Mouse (Mus musculus): ENCODE measurements around the gene Cd46. TPM values are rescaled to one million over a fixed set of nuclear protein-coding genes. Genes with fewer than 3 reads are reported as not detected.

Gene Cd46
- polyA plus RNA-seq (2015; fragmentation: Nextera tagmentation; extraction: Ambion mirVana), result 0.96 and 1.0 TPM in 2 replicates

DNA sequence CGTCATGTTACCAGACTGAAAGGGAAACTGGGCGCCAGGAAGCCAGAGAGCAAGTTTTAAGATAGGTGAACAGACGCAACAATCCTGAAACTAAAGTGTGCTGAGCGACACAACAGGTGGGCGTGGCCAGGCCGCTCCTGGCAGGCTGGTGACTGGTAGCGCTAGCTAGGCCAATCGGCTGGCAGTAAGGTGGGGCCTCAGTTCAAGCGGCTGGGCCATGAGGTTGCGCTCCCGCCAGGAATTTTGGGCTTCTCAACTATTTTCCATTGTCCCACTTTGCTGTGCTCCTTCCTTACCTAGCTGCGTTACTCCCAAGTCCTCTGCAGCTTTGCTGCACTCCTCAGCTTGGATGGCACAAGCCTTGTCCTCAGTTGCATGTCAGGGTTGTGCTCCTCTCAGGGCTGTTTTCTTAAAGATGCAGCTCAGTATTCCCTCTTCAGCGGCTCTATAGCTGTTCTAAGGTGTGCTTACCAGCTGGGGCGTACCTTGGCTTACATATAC lies at the start of gene Cd46:
Gene Cd46 (minus strand): TSS at position 30 of the 501 bp plus-strand sequence.
- H3K27me3 ChIP-seq (replicated peaks), result no peaks in the 10 kb centered on the region
- no peaks in the 10 kb centered on the region for H3K36me3 ChIP-seq
- ATAC-seq, result peak; percentile 99
- H3K9me3 ChIP-seq, result no peaks in the 10 kb centered on the region
- peak within 1 kb of the TSS; percentile 68 for H3K4me2 ChIP-seq (replicated peaks)
- peak within 1 kb of the TSS; percentile 38 for H3K9ac ChIP-seq
- peak within 1 kb of the TSS; percentile 43 for H3K4me3 ChIP-seq (replicated peaks)
- peak within 1 kb of the TSS; percentile 46; the same call in 1 of the 2 replicates for H3K27ac ChIP-seq
- 0 out of 2 replicates have a peak, but pooled peaks cover 2% of the 10 kb centered on the region for H3K4me1 ChIP-seq (replicated peaks)
- WGBS, result 2% methylated on average over 14 of the region's 14 CpGs

DNA sequence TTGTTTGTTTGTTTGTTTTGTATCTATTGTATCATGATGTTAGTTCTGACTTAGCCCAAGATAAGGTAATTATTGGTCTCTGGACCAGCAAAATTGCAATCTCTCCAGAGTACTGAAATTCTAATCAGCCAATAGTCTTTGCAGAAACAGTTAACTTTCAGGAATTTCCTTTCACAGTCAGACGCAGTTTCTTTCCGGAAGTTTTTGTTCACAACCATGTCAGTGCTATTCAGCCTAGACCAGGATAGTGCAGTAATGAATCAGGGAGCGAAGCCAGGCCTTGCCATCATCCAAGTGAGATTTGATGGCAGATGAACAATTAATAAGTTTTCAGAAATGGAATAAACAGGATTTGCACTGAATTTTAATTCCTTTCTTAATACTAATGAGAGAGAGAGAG lies 40.0 kb upstream of the Cd46 start:
- Histone ChIP-seq H3K9me3 (no peaks in the 10 kb centered on the region), H3K36me3 (no peaks in the 10 kb centered on the region), H3K4me3 (replicated peaks) (no peak overlapping the region), H3K27me3 (replicated peaks) (no peaks in the 10 kb centered on the region), H3K4me1 (replicated peaks) (no peaks in the 10 kb centered on the region), H3K27ac (no peak overlapping the region), H3K9ac (no peak overlapping the region), H3K4me2 (replicated peaks) (peak overlapping the region; percentile 55; the same call in 1 of the 2 replicates)
- 36% methylated on average over 3 of the region's 3 CpGs for WGBS
- ATAC-seq, result no peak

DNA sequence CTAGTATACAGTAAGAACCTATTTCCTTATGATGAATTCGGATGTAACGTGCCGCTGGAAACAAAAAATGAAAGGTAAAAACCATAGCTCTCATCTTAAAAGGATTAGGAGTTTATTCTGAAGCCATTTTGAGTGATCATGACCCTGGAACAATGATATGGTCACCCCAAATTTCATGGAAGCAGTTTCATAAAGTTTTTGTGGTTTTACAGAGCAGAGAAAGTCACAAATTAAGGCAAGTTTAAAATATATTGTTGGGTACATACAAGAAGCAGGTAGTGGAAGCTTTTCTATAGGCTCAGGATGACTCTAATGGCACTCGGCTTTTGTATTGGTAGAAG lies 39.6 kb upstream of the Cd46 start:
- Histone ChIP-seq H3K27ac (peak overlapping the region; percentile 97), H3K9me3 (no peaks in the 10 kb centered on the region), H3K4me2 (replicated peaks) (peak overlapping the region; percentile 55), H3K4me3 (replicated peaks) (peak overlapping the region; percentile 60), H3K4me1 (replicated peaks) (no peaks in the 10 kb centered on the region), H3K9ac (peak overlapping the region; percentile 83), H3K36me3 (no peaks in the 10 kb centered on the region), H3K27me3 (replicated peaks) (no peaks in the 10 kb centered on the region)
- WGBS, result 26% methylated on average over 4 of the region's 4 CpGs
- no peak for ATAC-seq

DNA sequence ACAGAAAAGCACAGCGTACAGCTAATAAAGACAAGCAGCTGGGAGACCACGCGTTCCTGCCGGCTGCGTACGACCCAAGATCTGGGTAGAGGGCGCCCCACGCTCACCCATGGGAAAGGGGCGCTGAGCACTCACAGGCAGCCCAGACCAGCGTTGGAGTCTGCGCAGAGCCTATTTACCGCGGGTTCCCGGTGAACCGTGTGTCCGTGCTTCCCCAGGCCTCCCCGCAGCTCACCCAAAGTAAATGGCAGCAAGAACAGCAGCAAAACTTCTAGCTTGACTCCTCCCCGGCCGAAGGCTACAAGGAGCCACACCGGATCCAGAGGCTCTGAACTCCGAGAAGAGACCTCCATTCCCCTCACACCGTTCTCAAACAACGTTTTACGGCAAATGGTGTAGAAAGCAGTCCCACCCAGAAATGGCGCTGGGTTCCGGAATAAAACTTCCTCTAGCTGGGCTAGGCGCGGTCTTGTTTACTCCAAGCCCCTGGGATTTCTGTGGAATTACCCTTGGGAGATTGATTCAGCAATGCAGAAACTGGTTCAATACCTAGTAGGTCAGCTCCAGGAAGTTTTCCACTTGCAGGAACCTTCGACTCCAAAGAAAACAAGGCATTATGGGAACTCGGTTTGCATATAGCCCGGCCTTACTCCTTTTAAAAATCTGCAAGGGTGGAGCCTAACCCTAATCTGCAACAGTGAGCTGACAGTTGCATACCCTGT lies 39.1 kb upstream of the Cd46 start, which contains the start of gene Cr1l:
Gene Cr1l (minus strand): TSS at position 634 of the 722 bp plus-strand sequence.
- ATAC-seq, result peak; percentile 100
- Histone ChIP-seq H3K4me3 (replicated peaks) (peak within 1 kb of the TSS; percentile 60), H3K27me3 (replicated peaks) (no peaks in the 10 kb centered on the region), H3K36me3 (no peaks in the 10 kb centered on the region), H3K9me3 (no peaks in the 10 kb centered on the region), H3K27ac (peak within 1 kb of the TSS; percentile 97), H3K4me2 (replicated peaks) (peak within 1 kb of the TSS; percentile 55), H3K9ac (peak within 1 kb of the TSS; percentile 83), H3K4me1 (replicated peaks) (no peaks in the 10 kb centered on the region)
- under 1% methylated on average over 31 of the region's 31 CpGs for WGBS

DNA sequence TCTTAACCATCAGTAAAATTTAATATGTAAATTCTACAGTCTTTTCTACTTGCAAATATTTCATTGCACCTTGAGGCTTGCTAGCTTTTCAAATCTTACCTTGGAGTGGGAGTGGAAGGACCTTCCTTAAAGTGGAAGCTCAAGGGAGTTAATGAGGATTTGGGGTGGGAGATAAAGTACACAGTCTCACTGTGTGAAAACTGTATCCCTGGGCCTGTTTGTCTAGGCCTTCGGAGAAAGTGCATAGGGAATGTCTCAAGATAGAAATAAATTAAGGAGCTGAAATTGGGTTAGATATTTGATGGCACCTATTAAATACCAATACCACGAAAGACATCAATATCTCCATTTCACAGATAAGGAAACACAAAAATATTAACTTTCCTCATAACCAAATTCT lies 38.4 kb upstream of the Cd46 start:
- peak; percentile 44 for ATAC-seq
- Histone ChIP-seq H3K4me1 (replicated peaks) (no peaks in the 10 kb centered on the region), H3K4me3 (replicated peaks) (peak overlapping the region; percentile 60), H3K9me3 (no peaks in the 10 kb centered on the region), H3K27ac (peak overlapping the region; percentile 97), H3K9ac (peak overlapping the region; percentile 83), H3K27me3 (replicated peaks) (no peaks in the 10 kb centered on the region), H3K4me2 (replicated peaks) (peak overlapping the region; percentile 55), H3K36me3 (0 out of 2 replicates have a peak, but pooled peaks cover 3% of the 10 kb centered on the region)
- WGBS, result 9% methylated on average over 2 of the region's 2 CpGs

DNA sequence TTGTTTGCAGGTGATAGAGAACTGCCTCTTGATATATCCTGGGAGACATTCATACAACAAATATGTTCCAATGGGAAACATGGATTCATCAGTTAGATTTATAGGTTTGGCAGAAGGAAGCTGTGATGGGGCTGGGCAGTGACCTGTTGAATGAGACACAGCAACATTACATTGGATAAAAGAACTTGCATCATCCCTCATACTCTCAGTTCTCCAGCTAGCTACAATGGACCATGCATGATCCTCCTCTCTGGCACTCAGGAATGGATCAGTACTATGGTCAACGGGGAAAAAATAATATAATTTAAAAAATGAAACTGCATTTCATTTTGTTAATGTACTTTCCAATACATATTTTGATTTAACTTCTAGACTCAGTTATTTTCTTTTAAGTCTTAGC lies 37.8 kb upstream of the Cd46 start:
- H3K4me3 ChIP-seq (replicated peaks), result no peak overlapping the region
- no peaks in the 10 kb centered on the region for H3K27me3 ChIP-seq (replicated peaks)
- 0 out of 2 replicates have a peak overlapping the region, but pooled peaks have one; percentile 19 for H3K4me2 ChIP-seq (replicated peaks)

DNA sequence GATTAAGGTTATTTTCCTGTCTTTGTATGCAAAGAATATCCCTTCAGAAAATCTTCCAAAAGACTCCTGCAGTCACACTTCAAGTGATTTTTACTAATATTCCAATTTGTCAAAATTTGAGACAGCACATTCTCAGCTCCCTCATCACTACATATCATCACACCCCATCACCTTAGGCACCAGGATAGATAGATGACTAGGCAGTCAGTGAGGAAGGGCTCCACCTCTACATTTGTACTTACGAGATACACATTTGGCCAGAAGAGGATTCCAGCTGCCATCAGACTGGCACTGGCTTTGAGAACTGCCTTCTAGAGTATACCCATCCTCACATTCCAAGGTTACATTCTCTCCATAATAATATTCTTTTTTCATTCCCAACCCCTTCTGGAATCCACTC lies 22.4 kb upstream of the Cd46 start:
- peak; percentile 66; the same call in 1 of the 2 replicates for ATAC-seq
- H3K4me1 ChIP-seq (replicated peaks), result no peaks in the 10 kb centered on the region
- H3K27ac ChIP-seq, result no peak overlapping the region
- H3K4me3 ChIP-seq (replicated peaks), result no peak overlapping the region
- H3K9me3 ChIP-seq, result no peaks in the 10 kb centered on the region
- H3K9ac ChIP-seq, result no peak overlapping the region
- H3K27me3 ChIP-seq (replicated peaks), result no peaks in the 10 kb centered on the region
- WGBS, result 100% methylated on average over 1 of the region's 1 CpGs
- peaks cover 7% of the 10 kb centered on the region; the same call in 1 of the 2 replicates for H3K36me3 ChIP-seq
- H3K4me2 ChIP-seq (replicated peaks), result no peak overlapping the region

More for the DNA sequence above, 37.8 kb upstream of the Cd46 start:
- 0 out of 2 replicates have a peak, but pooled peaks cover 5% of the 10 kb centered on the region for H3K36me3 ChIP-seq
- no peak for ATAC-seq
- no peaks in the 10 kb centered on the region for H3K9me3 ChIP-seq
- WGBS, result 78% methylated on average over 1 of the region's 1 CpGs
- H3K4me1 ChIP-seq (replicated peaks), result no peaks in the 10 kb centered on the region
- no peak overlapping the region for H3K9ac ChIP-seq
- H3K27ac ChIP-seq, result no peak overlapping the region

DNA sequence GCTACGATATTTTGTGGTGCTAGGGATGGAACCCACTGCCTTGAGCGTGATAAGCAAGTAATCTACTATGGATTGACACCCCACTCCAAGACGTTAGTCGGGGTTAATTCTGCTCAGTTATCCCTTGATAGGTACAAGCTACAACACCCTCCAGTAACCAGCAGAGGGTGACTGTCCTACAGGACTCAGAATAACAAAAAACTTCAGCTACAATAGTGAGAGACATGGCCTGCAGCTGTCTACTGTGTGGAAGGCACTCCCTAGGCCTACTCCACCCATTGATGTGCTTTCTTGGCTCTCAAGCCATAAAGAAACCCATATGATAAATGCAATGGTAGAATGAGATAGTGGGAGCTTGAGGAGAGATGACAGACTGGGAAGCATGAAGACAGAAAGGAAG lies 21.6 kb upstream of the Cd46 start:
- no peak overlapping the region for H3K4me3 ChIP-seq (replicated peaks)
- no peaks in the 10 kb centered on the region for H3K9me3 ChIP-seq
- peaks cover 7% of the 10 kb centered on the region; the same call in 1 of the 2 replicates for H3K36me3 ChIP-seq
- H3K27ac ChIP-seq, result no peak overlapping the region
- no peaks in the 10 kb centered on the region for H3K27me3 ChIP-seq (replicated peaks)
- H3K4me2 ChIP-seq (replicated peaks), result no peak overlapping the region
- no peaks in the 10 kb centered on the region for H3K4me1 ChIP-seq (replicated peaks)
- H3K9ac ChIP-seq, result no peak overlapping the region
- ATAC-seq, result peak; percentile 34; the same call in 1 of the 2 replicates
- 84% methylated on average over 4 of the region's 4 CpGs for WGBS

DNA sequence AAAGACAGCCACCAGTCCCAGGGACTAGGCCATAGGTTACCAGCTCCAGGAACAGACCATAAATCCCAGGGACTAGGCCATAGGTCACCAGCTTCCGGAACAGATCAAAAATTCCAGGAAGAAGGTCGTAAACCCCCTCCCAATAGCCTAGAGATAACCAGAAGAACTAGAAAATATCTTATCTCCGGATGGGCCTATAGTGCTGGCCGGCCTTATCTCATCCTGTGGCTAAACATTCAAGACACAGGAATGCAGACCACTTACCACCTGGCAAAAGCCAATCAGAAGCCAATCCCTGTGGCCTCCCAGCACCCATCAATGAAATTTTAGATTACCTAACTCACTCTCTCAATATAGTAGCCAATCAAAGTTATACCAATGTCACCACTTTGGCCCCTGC lies 8.6 kb upstream of the Cd46 start:
- Histone ChIP-seq H3K4me1 (replicated peaks) (no peaks in the 10 kb centered on the region), H3K4me2 (replicated peaks) (no peak overlapping the region), H3K36me3 (no peaks in the 10 kb centered on the region; the same call in 1 of the 2 replicates), H3K9me3 (no peaks in the 10 kb centered on the region), H3K27ac (no peak overlapping the region), H3K9ac (no peak overlapping the region), H3K4me3 (replicated peaks) (no peak overlapping the region), H3K27me3 (replicated peaks) (no peaks in the 10 kb centered on the region)
- peak; percentile 65 for ATAC-seq
- 22% methylated on average over 4 of the region's 4 CpGs for WGBS

DNA sequence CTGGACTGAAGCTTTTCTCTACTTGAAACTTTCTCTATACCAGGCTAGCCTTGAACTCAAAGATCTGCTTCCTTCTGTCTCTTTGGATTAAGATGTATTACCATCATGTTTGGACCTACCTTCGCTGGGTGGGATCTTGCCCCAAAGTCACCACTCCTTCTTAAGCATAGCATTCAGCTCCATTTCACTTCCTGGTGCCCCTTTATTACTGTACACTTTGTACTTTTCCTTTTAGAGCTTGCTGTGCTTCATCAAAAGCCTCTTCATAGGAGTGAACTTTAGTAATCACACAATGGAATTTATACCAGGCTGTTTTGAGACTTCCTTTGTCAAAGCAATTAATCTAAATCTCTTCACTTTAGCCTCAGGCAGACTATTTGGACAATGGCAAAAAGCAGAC lies 6.0 kb upstream of the Cd46 start:
- Histone ChIP-seq H3K4me1 (replicated peaks) (no peaks in the 10 kb centered on the region), H3K4me3 (replicated peaks) (no peak overlapping the region), H3K27me3 (replicated peaks) (no peaks in the 10 kb centered on the region), H3K4me2 (replicated peaks) (no peak overlapping the region), H3K9ac (no peak overlapping the region), H3K27ac (no peak overlapping the region), H3K36me3 (no peaks in the 10 kb centered on the region; the same call in 1 of the 2 replicates), H3K9me3 (no peaks in the 10 kb centered on the region)
- WGBS, result 82% methylated on average over 1 of the region's 1 CpGs
- peak; percentile 57 for ATAC-seq

DNA sequence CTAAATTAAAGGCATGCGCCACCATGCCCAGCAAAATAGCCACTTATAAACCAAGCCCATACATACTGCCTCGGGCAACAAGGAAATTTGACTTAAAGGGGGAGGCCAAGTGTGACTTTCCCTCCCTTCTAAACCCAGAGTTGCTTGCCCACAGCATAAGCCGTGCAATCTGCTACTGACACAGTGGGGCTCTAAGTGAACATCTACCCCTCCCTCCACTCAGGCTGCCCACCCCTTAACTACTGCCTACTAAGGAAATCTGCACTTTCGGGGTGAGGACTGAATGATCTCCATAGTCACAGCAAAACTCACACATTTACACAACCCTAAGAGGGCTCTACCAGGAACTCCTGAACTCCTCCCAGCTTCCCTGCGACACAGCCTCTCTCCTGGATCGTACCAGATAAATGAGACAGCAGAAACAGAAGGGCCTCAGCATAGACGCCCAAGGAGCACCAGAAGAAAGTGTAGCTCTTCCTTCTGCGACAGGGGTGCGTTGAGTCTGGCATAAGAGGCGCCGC lies 290 bp downstream of the Cd46 start:
- Histone ChIP-seq H3K36me3 (no peaks in the 10 kb centered on the region), H3K27ac (peak overlapping the region; percentile 46; the same call in 1 of the 2 replicates), H3K4me3 (replicated peaks) (peak overlapping the region; percentile 43), H3K9me3 (no peaks in the 10 kb centered on the region), H3K4me1 (replicated peaks) (0 out of 2 replicates have a peak, but pooled peaks cover 2% of the 10 kb centered on the region), H3K27me3 (replicated peaks) (no peaks in the 10 kb centered on the region), H3K4me2 (replicated peaks) (peak overlapping the region; percentile 68), H3K9ac (peak overlapping the region; percentile 38)
- peak; percentile 93 for ATAC-seq
- 20% methylated on average over 11 of the region's 11 CpGs for WGBS

DNA sequence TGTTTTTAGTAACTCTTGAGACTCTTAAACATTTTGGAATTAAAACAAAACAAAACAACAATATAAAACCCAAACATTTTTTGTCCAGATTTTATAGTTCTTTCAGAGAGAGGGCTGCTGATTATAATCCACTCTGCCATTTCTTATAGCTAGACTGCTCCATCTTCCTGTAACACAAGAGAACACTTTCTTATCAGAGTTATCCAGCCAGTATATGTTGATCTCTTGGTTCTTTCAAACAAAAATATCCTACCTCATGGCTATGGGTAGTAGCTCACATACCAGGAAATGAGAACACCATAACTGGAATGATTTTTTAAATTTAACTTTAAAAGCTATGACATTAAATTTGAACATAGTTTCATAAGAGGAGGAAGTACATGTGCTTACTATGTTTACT lies 9.9 kb downstream of the Cd46 start:
- ATAC-seq, result no peak
- H3K9me3 ChIP-seq, result no peaks in the 10 kb centered on the region
- no peak overlapping the region for H3K9ac ChIP-seq

More for the DNA sequence above, 9.9 kb downstream of the Cd46 start:
- no peak overlapping the region for H3K27ac ChIP-seq
- no peaks in the 10 kb centered on the region for H3K36me3 ChIP-seq
- H3K27me3 ChIP-seq (replicated peaks), result no peaks in the 10 kb centered on the region
- H3K4me2 ChIP-seq (replicated peaks), result no peak overlapping the region
- no peaks in the 10 kb centered on the region for H3K4me1 ChIP-seq (replicated peaks)
- H3K4me3 ChIP-seq (replicated peaks), result no peak overlapping the region

All from intestine, embryonic 15.5 days (tissue).